Mouse (Mus musculus) kidney, adult 2 months (tissue): ENCODE measurements at regions not wholly inside any gene's neighbourhood (a gene's known extent, or its start where the extent isn't known, plus 50 kb on each side); places are given as distances from the start of the nearest gene placed in this dataset.

Experiments used
- CTCF ChIP-seq: fragments of 200-500 bp; conservative IDR thresholded peaks from 2 replicates; pipeline ENCODE4 v1.5.1; 2011; ENCODE audit warnings: low read depth, mild to moderate bottlenecking, control low read depth, low read length, moderate library complexity, mixed read lengths; ENCODE audit not compliant: insufficient read depth, insufficient read length
- POLR2A ChIP-seq: fragments of 200-500 bp; IDR thresholded peaks from one replicate; pipeline ENCODE4 v1.6.1; 2011; ENCODE audit warnings: low read depth, low read length, control low read depth

- peak; percentile 69 for TF ChIP-seq CTCF
- no peak for TF ChIP-seq POLR2A
Measured at GRCm38 (mm10) chr7:142799424-142799823, 56.2 kb upstream of the Ins2 start.
